Mouse (Mus musculus) cerebellum, adult 2 months (tissue): ENCODE measurements around the gene Polr2j.

ENCODE experiments used
- CTCF ChIP-seq: fragments of 200-500 bp; IDR thresholded peaks from 2 replicates; pipeline ENCODE4 v1.5.1; 2011; ENCODE audit warnings: low read depth, mild to moderate bottlenecking, control low read depth, low read length, moderate library complexity, borderline replicate concordance; ENCODE audit not compliant: insufficient read depth
- POLR2A ChIP-seq: fragments of 200-500 bp; IDR thresholded peaks from 2 replicates; pipeline ENCODE4 v1.6.1; 2011; ENCODE audit warnings: low read length, control low read depth, borderline replicate concordance; ENCODE audit not compliant: insufficient read depth

GRCm38 (mm10) chr5:136137658-136138274 is 21.3 kb downstream of the Polr2j start:
- TF ChIP-seq CTCF: peak; percentile 68
- no peak for TF ChIP-seq POLR2A
